Mouse (Mus musculus) midbrain, embryonic 15.5 days (tissue): ENCODE data around the gene Calm1. TPM values are rescaled to one million over a fixed set of nuclear protein-coding genes. Genes with fewer than 3 reads are reported as not detected.
"Not testable (repeated sequence)": the region's sequence is repeated elsewhere in the genome, so short reads cannot be mapped to it uniquely, and the experiment has no call there.

Source experiments
- ATAC-seq: fragments of 200-750 bp; cut with Nextera tagmentation; replicated peaks from 2 replicates; pipeline ENCODE4 v1.8.0; 2017; ENCODE audit warnings: moderate TSS enrichment
- H3K27ac ChIP-seq: fragments of 300-500 bp; sonication (generic); 2 replicates; pipeline ENCODE4 v1.5.1; 2015; ENCODE audit warnings: mild to moderate bottlenecking, inconsistent platforms
- H3K27me3 ChIP-seq: fragments of 300-500 bp; sonication (generic); replicated peaks from 2 replicates; pipeline ENCODE4 v1.6.1; 2015; ENCODE audit warnings: inconsistent platforms
- H3K36me3 ChIP-seq: fragments of 300-500 bp; sonication (generic); replicated peaks from 2 replicates; pipeline ENCODE4 v1.6.1; 2015; ENCODE audit warnings: inconsistent platforms
- H3K4me1 ChIP-seq: fragments of 300-500 bp; sonication (generic); 2 replicates; pipeline ENCODE4 v1.6.1; 2015; ENCODE audit warnings: inconsistent platforms
- H3K4me2 ChIP-seq: fragments of 300-500 bp; sonication (generic); 2 replicates; pipeline ENCODE4 v1.6.1; 2015; ENCODE audit warnings: inconsistent platforms, mild to moderate bottlenecking, moderate library complexity
- H3K4me3 ChIP-seq: fragments of 300-500 bp; sonication (generic); 2 replicates; pipeline ENCODE4 v1.5.1; 2015; ENCODE audit warnings: mild to moderate bottlenecking, inconsistent platforms
- H3K9ac ChIP-seq: fragments of 300-500 bp; sonication (generic); 2 replicates; pipeline ENCODE4 v1.6.1; 2015; ENCODE audit warnings: mild to moderate bottlenecking, inconsistent platforms
- H3K9me3 ChIP-seq: fragments of 300-500 bp; sonication (generic); 2 replicates; pipeline ENCODE4 v1.6.1; 2016; ENCODE audit warnings: inconsistent platforms
- WGBS: fragments of 180-500 bp; shearing (Covaris S2); methylation state at CpG from one replicate; pipeline ENCODE4 v1.1.7; 2015; ENCODE audit warnings: mixed read lengths; 5-methylcytosine and 5-hydroxymethylcytosine counted together
- polyA plus RNA-seq: library from polyadenylated mRNA; unstranded; fragments of >200 nt; fragmentation: Nextera tagmentation; extraction: Ambion mirVana; gene quantifications from 2 replicates; pipeline ENCODE4 v1.2.1, GENCODE M21; 2015

Gene Calm1
- polyA plus RNA-seq, 1 experiment from 2014 or later, result 2,436 TPM

DNA sequence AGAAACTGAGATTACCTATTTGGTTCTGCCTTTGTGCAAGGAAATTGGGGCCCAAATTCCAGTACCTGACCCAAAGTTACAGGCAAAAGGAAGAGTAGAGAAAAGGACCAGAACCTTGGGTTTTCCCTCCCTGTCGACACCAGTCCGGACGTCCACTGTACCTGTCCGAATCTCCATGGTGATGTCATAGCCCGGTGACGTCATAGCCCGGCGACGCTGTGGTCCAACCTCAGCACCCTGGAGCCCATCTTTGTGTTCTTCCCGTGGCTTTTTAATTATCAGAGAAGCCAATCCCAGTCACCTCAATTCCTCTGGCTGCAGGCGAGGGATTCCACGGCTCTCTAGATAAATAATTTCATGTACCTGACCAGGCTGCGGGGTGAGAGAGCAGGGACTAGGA is 18.4 kb upstream of the Calm1 start:
- no peaks in the 10 kb centered on the region for H3K36me3 ChIP-seq
- H3K4me1 ChIP-seq, result peaks cover 9% of the 10 kb centered on the region; the same call in 1 of the 2 replicates
- H3K4me2 ChIP-seq, result no peak overlapping the region
- no peaks in the 10 kb centered on the region for H3K9me3 ChIP-seq
- no peak overlapping the region for H3K27ac ChIP-seq
- H3K9ac ChIP-seq, result no peak overlapping the region
- no peak overlapping the region for H3K4me3 ChIP-seq
- no peaks in the 10 kb centered on the region for H3K27me3 ChIP-seq
- WGBS, result 90% methylated on average over 13 of the region's 13 CpGs
- ATAC-seq, result no peak

DNA sequence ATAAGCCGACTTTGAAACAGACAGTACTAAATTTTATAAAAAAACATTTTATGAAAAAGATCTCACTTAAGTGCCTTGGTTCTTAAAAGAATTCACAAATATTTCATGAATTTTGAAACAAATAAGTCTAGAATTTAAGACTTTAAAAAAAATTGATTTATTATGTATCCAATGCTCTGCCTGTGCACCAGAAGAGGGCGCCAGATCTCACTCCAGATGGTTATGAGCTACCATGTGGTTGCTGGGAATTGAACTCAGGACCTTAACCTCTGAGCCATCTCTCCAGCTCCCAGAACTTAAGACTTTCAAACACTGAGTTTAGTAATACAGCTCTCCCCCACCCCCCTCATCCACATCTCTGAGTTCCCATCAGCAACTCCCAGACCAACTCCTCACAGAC is 16.6 kb upstream of the Calm1 start:
- no peaks in the 10 kb centered on the region for H3K36me3 ChIP-seq
- H3K4me3 ChIP-seq, result no peak overlapping the region
- H3K27me3 ChIP-seq, result no peaks in the 10 kb centered on the region
- H3K9me3 ChIP-seq, result no peaks in the 10 kb centered on the region
- peaks cover 14% of the 10 kb centered on the region; the same call in 1 of the 2 replicates for H3K4me1 ChIP-seq
- no peak overlapping the region for H3K9ac ChIP-seq
- WGBS, result 89% methylated on average over 2 of the region's 2 CpGs
- ATAC-seq, result no peak
- H3K4me2 ChIP-seq, result no peak overlapping the region
- no peak overlapping the region for H3K27ac ChIP-seq

DNA sequence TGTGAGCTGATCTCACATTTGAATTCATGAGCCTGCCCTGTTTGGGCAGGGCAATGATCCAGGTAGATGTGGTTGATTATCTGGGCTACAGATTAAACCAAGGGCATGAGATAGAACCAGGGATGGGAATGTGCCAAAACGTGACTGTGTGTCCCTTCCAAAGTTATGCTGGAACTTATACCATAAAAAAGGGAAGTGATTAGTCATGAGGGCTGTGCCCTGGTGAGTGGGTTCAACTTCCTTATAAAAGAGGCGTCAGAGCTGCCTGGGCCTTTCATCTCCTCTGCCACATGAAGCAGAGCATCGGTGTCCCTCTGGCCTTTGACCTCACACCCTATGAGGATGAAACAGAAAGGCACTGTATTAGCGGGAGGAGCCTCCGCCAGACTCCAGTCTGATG is 15.3 kb upstream of the Calm1 start:
- WGBS, result 74% methylated on average over 5 of the region's 5 CpGs
- no peaks in the 10 kb centered on the region for H3K9me3 ChIP-seq
- no peak overlapping the region for H3K27ac ChIP-seq
- H3K4me3 ChIP-seq, result no peak overlapping the region
- no peak overlapping the region for H3K9ac ChIP-seq
- peaks cover 21% of the 10 kb centered on the region for H3K4me1 ChIP-seq
- no peak for ATAC-seq
- H3K27me3 ChIP-seq, result no peaks in the 10 kb centered on the region
- H3K36me3 ChIP-seq, result no peaks in the 10 kb centered on the region
- no peak overlapping the region for H3K4me2 ChIP-seq

DNA sequence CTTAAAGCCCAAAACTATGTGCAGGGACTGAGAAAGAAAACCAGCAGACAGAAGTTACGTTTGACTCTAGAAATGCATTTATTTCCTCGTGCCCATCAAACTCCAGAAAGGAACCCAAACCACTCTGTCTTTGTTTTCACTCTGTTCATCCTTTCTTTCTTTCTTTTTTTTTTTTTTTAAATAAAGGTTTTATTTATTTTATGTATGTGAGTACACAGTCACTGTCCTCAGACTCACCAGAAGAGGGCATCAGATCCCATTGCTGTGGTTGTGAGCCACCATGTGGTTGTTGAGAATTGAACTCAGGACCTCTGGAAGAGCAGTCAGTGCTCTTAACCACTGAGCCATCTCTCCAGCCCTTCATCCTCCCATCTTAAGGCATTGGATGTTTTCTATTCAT is 14.3 kb upstream of the Calm1 start:
- H3K4me3 ChIP-seq, ATAC-seq, H3K27me3 ChIP-seq, H3K9ac ChIP-seq, H3K36me3 ChIP-seq, H3K4me2 ChIP-seq, H3K27ac ChIP-seq, H3K9me3 ChIP-seq: not testable (repeated sequence)
- peaks cover 18% of the 10 kb centered on the region for H3K4me1 ChIP-seq
- 87% methylated on average over 2 of the region's 2 CpGs for WGBS

DNA sequence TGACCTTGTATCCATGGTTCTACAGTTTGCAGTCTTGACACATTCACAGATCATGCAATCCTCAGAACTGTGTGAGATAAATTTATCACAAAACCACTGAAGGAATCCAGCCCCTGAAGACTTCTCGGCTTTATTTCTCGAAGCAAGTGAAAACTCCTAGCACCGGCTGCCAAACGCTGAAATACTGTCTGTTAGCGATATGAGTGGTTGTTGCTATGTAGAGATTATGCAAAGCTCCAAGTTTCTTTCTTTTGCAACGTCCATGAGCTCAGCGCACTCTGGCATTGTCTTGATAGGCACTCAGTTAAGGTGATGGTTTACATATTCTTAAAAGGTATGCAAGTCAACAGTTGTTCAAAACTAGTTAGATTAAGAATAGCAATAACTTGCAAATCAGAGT is 13.3 kb upstream of the Calm1 start:
- Histone ChIP-seq H3K4me2 (peak overlapping the region; percentile 68; the same call in 1 of the 2 replicates), H3K4me1 (peaks cover 18% of the 10 kb centered on the region), H3K9ac (no peak overlapping the region; the same call in 1 of the 2 replicates), H3K9me3 (no peaks in the 10 kb centered on the region), H3K36me3 (no peaks in the 10 kb centered on the region), H3K27ac (peak overlapping the region; percentile 97), H3K27me3 (no peaks in the 10 kb centered on the region), H3K4me3 (0 out of 2 replicates have a peak overlapping the region, but pooled peaks have one; percentile 53)
- 54% methylated on average over 7 of the region's 7 CpGs for whole genome bisulfite sequencing
- ATAC-seq, result no peak

DNA sequence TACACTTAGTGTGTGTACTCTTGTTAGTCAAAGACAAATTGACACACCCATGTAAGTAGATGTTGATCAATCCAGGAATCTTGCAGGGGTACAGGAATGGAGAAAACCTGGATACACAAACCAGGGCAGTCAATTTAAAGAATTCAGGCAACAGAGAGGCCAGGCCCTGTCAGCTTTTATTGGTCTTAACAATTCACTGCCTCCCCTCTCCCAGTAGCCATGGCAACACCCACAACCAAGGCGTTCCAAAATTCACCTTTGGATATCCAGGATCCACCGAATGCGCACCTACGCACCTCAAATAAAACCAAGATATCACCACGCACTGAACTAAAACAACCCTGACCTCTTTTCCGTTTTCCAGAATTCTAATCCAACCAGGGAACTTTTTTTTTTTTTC is 12.9 kb upstream of the Calm1 start:
- Histone ChIP-seq H3K36me3 (no peaks in the 10 kb centered on the region), H3K9me3 (no peaks in the 10 kb centered on the region), H3K9ac (peak overlapping the region; percentile 63), H3K27ac (peak overlapping the region; percentile 97), H3K4me3 (peak overlapping the region; percentile 53), H3K27me3 (no peaks in the 10 kb centered on the region), H3K4me2 (peak overlapping the region; percentile 68), H3K4me1 (peaks cover 18% of the 10 kb centered on the region)
- 3% methylated on average over 6 of the region's 6 CpGs for WGBS
- ATAC-seq, result no peak

DNA sequence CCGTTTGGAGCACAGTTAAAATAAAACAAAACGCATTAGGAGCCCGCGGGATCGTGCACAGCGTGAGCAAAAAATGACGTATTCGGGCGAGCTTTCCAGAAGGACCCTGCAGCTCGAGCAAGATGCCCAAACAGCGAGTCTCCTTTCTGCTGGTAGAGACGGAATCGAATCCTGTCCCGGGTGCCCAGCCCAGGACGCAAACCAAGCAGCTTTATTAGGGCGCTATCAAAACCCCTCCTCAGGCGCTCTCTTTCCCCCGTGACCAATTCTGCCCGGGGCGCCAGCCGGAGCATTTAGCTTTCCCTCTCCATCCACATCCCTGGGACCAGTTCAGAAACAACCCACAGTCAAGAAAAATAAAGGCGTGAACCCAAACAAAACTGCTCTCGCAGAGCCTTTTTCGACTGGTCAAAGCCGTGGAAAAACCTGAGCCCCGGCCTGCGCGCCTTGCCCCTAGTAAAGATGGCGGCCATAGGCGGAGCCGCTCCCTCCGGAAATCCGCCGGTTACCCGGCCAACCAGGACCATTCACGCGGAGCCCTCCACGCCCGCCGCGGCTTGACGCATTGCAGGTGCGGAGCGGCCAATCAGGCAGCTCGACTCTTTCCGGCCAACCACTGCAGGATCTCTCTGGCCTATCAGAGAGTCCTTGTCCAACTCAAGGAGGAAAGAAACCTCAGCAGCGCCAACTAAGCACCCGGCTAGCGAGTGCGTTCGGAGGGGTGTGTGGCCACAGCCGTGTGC is 12.1 kb upstream of the Calm1 start:
- H3K9ac ChIP-seq, result peak overlapping the region; percentile 63
- peak; percentile 99 for ATAC-seq

DNA sequence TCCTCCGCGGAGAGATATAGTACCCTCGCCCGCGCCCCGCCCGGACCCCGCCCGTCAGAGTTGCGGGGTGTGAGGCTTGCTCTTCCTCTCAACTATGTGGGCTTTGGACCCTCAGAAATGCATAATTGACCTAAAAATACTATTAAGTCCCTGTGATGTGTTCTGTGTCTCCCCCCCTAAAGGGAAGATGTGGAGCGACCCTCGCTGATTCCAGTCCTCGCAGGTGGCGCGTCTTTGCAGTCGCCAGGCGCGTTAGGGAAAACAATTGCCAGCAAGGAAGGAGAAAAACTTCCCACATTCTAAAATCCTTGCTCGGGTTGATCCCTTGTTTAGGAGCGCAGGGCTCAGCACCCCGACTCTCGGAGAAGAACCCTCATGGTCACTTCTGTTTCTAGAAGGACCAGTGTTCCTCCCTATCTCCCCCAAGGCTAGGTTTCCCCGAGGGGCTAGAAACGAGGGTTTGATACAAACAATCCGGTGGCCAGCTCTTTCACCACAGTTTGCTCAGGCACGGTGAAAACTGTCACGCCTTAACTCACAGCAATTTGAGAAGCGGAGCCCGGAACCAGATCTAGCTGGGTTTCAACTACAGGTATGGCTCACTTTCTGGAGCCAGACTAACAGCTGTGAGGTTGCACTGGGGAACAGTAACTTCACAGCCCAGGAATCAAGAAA is 11.3 kb upstream of the Calm1 start:
- Histone ChIP-seq H3K36me3 (no peaks in the 10 kb centered on the region), H3K4me3 (peak overlapping the region; percentile 53), H3K27me3 (no peaks in the 10 kb centered on the region), H3K9ac (peak overlapping the region; percentile 60), H3K4me2 (peak overlapping the region; percentile 75), H3K27ac (peak overlapping the region; percentile 97), H3K9me3 (no peaks in the 10 kb centered on the region), H3K4me1 (peaks cover 18% of the 10 kb centered on the region)
- ATAC-seq, result no peak
- 2% methylated on average over 29 of the region's 29 CpGs for WGBS

More for the DNA sequence above, 12.1 kb upstream of the Calm1 start:
- no peaks in the 10 kb centered on the region for H3K9me3 ChIP-seq
- H3K36me3 ChIP-seq, result no peaks in the 10 kb centered on the region
- H3K27ac ChIP-seq, result peak overlapping the region; percentile 97
- under 1% methylated on average over 52 of the region's 52 CpGs for WGBS
- H3K4me2 ChIP-seq, result peak overlapping the region; percentile 75
- H3K4me3 ChIP-seq, result peak overlapping the region; percentile 53
- no peaks in the 10 kb centered on the region for H3K27me3 ChIP-seq
- peaks cover 18% of the 10 kb centered on the region for H3K4me1 ChIP-seq

DNA sequence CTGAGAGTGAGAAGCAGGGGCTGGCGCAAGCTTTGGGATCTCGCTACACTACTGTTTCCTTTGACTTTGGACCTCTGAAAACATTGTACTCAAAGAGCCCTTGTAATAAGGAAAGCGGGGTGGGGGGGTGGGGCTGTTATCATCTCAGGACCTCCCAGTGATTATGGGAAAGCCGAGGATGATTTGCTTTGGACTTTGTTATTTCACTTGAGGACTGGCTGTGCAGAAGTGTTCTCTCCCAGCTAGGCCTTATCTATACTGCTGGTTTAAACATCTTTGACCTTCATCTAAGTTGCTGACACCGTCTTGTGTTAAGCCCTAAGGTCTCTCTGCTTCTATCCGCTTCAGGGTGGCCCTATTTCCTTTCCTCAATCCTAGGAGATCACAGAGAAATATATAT is 8.4 kb upstream of the Calm1 start:
- H3K4me3 ChIP-seq, result no peak overlapping the region
- no peaks in the 10 kb centered on the region for H3K9me3 ChIP-seq
- H3K27me3 ChIP-seq, result no peaks in the 10 kb centered on the region
- no peak overlapping the region for H3K9ac ChIP-seq
- ATAC-seq, result no peak
- H3K36me3 ChIP-seq, result no peaks in the 10 kb centered on the region
- no peak overlapping the region for H3K27ac ChIP-seq
- WGBS, result 92% methylated on average over 6 of the region's 6 CpGs
- peaks cover 13% of the 10 kb centered on the region for H3K4me1 ChIP-seq
- no peak overlapping the region for H3K4me2 ChIP-seq

DNA sequence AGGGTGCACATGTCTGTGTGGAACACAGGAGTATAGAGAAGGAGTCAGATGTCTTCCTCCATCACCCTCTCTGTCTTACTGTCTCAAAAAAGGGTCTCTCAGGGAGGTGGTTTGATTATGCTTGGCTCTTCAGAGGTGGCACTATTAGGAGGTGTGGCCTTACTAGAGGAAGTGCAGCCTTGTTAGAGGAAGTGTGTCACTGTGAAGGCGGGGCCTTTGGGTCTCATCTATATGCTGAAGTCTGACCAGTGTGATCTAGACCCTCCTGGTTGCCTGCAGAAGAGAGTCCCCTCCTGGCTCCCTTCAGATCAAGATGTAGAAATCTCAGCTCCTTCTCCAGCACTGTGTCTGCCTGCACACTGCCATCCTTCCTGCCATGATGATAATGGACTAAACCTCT is 5.1 kb upstream of the Calm1 start:
- Histone ChIP-seq H3K4me2 (no peak overlapping the region), H3K9ac (no peak overlapping the region), H3K4me1 (peaks cover 5% of the 10 kb centered on the region), H3K4me3 (no peak overlapping the region), H3K9me3 (no peaks in the 10 kb centered on the region), H3K36me3 (no peaks in the 10 kb centered on the region), H3K27ac (no peak overlapping the region), H3K27me3 (no peaks in the 10 kb centered on the region)
- 96% methylated on average over 1 of the region's 1 CpGs for WGBS
- no peak for ATAC-seq

DNA sequence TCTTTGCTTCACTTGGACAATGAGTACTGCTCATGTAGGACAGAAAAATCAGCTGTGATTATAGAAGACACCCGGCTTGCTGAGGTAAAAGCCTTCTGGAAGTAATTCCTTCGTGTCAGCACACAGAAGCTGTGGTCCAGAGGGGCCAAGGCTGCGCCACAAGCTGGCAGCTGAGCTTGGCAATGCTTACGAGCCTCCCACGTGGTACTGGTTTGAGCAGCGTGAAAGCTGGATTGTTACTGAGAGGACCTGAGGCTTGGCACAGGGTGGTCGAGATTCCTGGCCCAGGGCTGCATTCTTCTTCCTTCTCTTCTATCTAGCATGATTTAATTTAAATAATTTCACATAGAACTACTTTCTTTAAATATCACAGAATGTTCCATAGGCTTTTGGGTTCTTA is 2.4 kb upstream of the Calm1 start:
- H3K9me3 ChIP-seq, result no peaks in the 10 kb centered on the region
- H3K4me2 ChIP-seq, result no peak overlapping the region
- H3K4me3 ChIP-seq, result no peak overlapping the region
- no peak for ATAC-seq
- H3K27ac ChIP-seq, result no peak overlapping the region
- H3K27me3 ChIP-seq, result no peaks in the 10 kb centered on the region
- H3K4me1 ChIP-seq, result peaks cover 9% of the 10 kb centered on the region
- H3K9ac ChIP-seq, result no peak overlapping the region
- H3K36me3 ChIP-seq, result no peaks in the 10 kb centered on the region
- 60% methylated on average over 7 of the region's 7 CpGs for WGBS

DNA sequence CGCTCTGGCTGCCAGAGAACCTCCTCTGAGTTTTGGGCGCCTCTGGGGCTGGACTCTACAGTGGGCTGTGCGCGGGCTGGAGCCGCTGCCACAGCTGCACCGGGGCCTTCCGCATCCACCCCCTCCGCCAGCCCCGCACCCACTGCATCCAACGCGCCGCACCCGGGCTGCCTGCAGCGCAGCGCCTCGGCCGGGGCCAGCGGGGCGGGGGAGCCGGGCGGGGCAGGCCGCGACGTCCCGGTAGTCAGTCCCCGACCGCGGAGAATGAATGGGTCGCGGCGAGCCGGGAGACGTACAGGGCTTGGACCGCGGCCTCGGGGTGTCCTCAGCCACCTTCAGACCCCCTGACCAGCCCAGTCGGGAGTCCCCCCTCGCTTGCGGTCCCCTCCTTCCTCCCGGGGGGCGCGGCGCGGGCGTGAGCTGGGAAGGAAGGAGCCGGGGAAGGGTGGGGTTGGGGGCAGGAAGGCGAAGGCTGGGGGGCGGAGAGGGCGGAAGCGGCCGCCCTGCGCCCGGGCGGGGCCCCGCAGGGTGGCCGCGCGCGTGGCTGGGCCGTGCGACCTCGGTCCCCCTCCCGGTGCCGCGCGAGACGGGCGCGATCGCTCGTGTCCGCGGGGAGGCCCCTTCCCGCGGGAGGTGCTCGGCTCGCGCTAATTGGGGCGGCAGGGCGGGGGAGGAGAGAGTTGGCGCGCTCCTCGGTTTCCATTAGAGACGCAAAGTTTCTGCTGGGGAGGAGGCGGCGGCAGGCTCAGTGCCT is 833 bp downstream of the Calm1 start:
- peak overlapping the region; percentile 96 for H3K4me3 ChIP-seq
- H3K27me3 ChIP-seq, result no peaks in the 10 kb centered on the region
- H3K9me3 ChIP-seq, result no peaks in the 10 kb centered on the region
- peaks cover 35% of the 10 kb centered on the region for H3K4me1 ChIP-seq
- H3K27ac ChIP-seq, result peak overlapping the region; percentile 89
- ATAC-seq, result peak; percentile 75
- peak overlapping the region; percentile 75 for H3K4me2 ChIP-seq
- peaks cover 23% of the 10 kb centered on the region for H3K36me3 ChIP-seq
- peak overlapping the region; percentile 97 for H3K9ac ChIP-seq
- WGBS, result 1% methylated on average over 62 of the region's 86 CpGs
